Mouse (Mus musculus): Measurements from ENCODE around the gene Ube2o. TPM values are rescaled to one million over a fixed set of nuclear protein-coding genes. Genes with fewer than 3 reads are reported as not detected.

Gene Ube2o
- total and polyA plus RNA-seq, 2 experiments = 2.0 to 7.3 TPM

GRCm38 (mm10) chr11:116538142-116538735 lies 43.0 kb downstream of the Ube2o start:
- no peak overlapping the region for H3K4me3 ChIP-seq (ENCODE audit: insufficient read depth, low read depth, low read length)
- H3K9ac ChIP-seq (ENCODE audit: low read depth, low read length) = no peak overlapping the region
- no peaks in the 10 kb centered on the region for H3K4me1 ChIP-seq (ENCODE audit: control insufficient read depth, insufficient read depth, low read length)
- WGBS = 94% methylated on average over 12 of the region's 12 CpGs
- no peak for DNase-seq (ENCODE audit: extremely low read depth, low read depth, low spot score)
- no peaks in the 10 kb centered on the region for H3K79me2 ChIP-seq (ENCODE audit: control insufficient read depth, insufficient read depth, low read length)
- no peak overlapping the region for H3K27ac ChIP-seq (replicated peaks; ENCODE audit: insufficient read depth, low read depth, low read length)
- no peak for TF ChIP-seq CTCF (IDR thresholded peaks at IDR 0.05; ENCODE audit: low read depth, low read length)
- TF ChIP-seq POLR2A (IDR thresholded peaks at IDR 0.05; ENCODE audit: extremely low read depth, insufficient read depth, low read length) = no peak
- peaks cover 3% of the 10 kb centered on the region; the same call in 1 of the 2 replicates for H3K27me3 ChIP-seq (ENCODE audit: control insufficient read depth, insufficient read depth, low read length)
- H3K36me3 ChIP-seq (ENCODE audit: control insufficient read depth, insufficient read depth, low read length) = no peaks in the 10 kb centered on the region

GRCm38 (mm10) chr11:116537388-116537787 lies 43.9 kb downstream of the Ube2o start:
- peaks cover 12% of the 10 kb centered on the region; the same call in 1 of the 2 replicates for H3K27me3 ChIP-seq (ENCODE audit: control insufficient read depth, insufficient read depth, low read length)
- H3K79me2 ChIP-seq (ENCODE audit: control insufficient read depth, insufficient read depth, low read length) = no peaks in the 10 kb centered on the region
- H3K27ac ChIP-seq (replicated peaks; ENCODE audit: insufficient read depth, low read depth, low read length) = no peak overlapping the region
- H3K4me3 ChIP-seq (ENCODE audit: insufficient read depth, low read depth, low read length) = no peak overlapping the region
- H3K4me1 ChIP-seq (ENCODE audit: control insufficient read depth, insufficient read depth, low read length) = no peaks in the 10 kb centered on the region
- TF ChIP-seq POLR2A (IDR thresholded peaks at IDR 0.05; ENCODE audit: extremely low read depth, insufficient read depth, low read length) = no peak
- TF ChIP-seq CTCF (IDR thresholded peaks at IDR 0.05; ENCODE audit: low read depth, low read length) = no peak
- 87% methylated on average over 5 of the region's 5 CpGs for WGBS
- no peak overlapping the region for H3K9ac ChIP-seq (ENCODE audit: low read depth, low read length)
- H3K36me3 ChIP-seq (ENCODE audit: control insufficient read depth, insufficient read depth, low read length) = no peaks in the 10 kb centered on the region
- no peak for DNase-seq (ENCODE audit: extremely low read depth, low read depth, low spot score)

GRCm38 (mm10) chr11:116536685-116537084 lies 44.6 kb downstream of the Ube2o start:
- Histone ChIP-seq H3K9ac (ENCODE audit: low read depth, low read length) (no peak overlapping the region), H3K27me3 (ENCODE audit: control insufficient read depth, insufficient read depth, low read length) (peaks cover 14% of the 10 kb centered on the region), H3K4me3 (ENCODE audit: insufficient read depth, low read depth, low read length) (no peak overlapping the region), H3K4me1 (ENCODE audit: control insufficient read depth, insufficient read depth, low read length) (no peaks in the 10 kb centered on the region), H3K27ac (replicated peaks; ENCODE audit: insufficient read depth, low read depth, low read length) (no peak overlapping the region), H3K36me3 (ENCODE audit: control insufficient read depth, insufficient read depth, low read length) (no peaks in the 10 kb centered on the region), H3K79me2 (ENCODE audit: control insufficient read depth, insufficient read depth, low read length) (no peaks in the 10 kb centered on the region)
- TF ChIP-seq POLR2A (IDR thresholded peaks at IDR 0.05; ENCODE audit: extremely low read depth, insufficient read depth, low read length) (no peak), CTCF (IDR thresholded peaks at IDR 0.05; ENCODE audit: low read depth, low read length) (no peak)
- DNase-seq (ENCODE audit: extremely low read depth, low read depth, low spot score) = no peak
- WGBS = 89% methylated on average over 7 of the region's 7 CpGs

GRCm38 (mm10) chr11:116534154-116534865 lies 46.9 kb downstream of the Ube2o start:
- DNase-seq (ENCODE audit: extremely low read depth, low read depth, low spot score) = peak; percentile 46
- H3K4me3 ChIP-seq (ENCODE audit: insufficient read depth, low read depth, low read length) = 0 out of 2 replicates have a peak overlapping the region, but pooled peaks have one; percentile 36
- peak; percentile 79 for TF ChIP-seq CTCF (IDR thresholded peaks at IDR 0.05; ENCODE audit: low read depth, low read length)
- no peak for TF ChIP-seq POLR2A (IDR thresholded peaks at IDR 0.05; ENCODE audit: extremely low read depth, insufficient read depth, low read length)
- H3K79me2 ChIP-seq (ENCODE audit: control insufficient read depth, insufficient read depth, low read length) = no peaks in the 10 kb centered on the region
- H3K27ac ChIP-seq (replicated peaks; ENCODE audit: insufficient read depth, low read depth, low read length) = no peak overlapping the region
- WGBS = 16% methylated on average over 20 of the region's 20 CpGs
- H3K4me1 ChIP-seq (ENCODE audit: control insufficient read depth, insufficient read depth, low read length) = no peaks in the 10 kb centered on the region
- peaks cover 18% of the 10 kb centered on the region for H3K27me3 ChIP-seq (ENCODE audit: control insufficient read depth, insufficient read depth, low read length)
- H3K36me3 ChIP-seq (ENCODE audit: control insufficient read depth, insufficient read depth, low read length) = no peaks in the 10 kb centered on the region
- no peak overlapping the region for H3K9ac ChIP-seq (ENCODE audit: low read depth, low read length)

GRCm38 (mm10) chr11:116533341-116534153 lies 47.7 kb downstream of the Ube2o start:
- no peak for DNase-seq (ENCODE audit: extremely low read depth, low read depth, low spot score)
- H3K4me1 ChIP-seq (ENCODE audit: control insufficient read depth, insufficient read depth, low read length) = no peaks in the 10 kb centered on the region
- peak overlapping the region; percentile 36 for H3K4me3 ChIP-seq (ENCODE audit: insufficient read depth, low read depth, low read length)
- no peak overlapping the region for H3K27ac ChIP-seq (replicated peaks; ENCODE audit: insufficient read depth, low read depth, low read length)
- peak overlapping the region; percentile 36; the same call in 1 of the 2 replicates for H3K9ac ChIP-seq (ENCODE audit: low read depth, low read length)
- no peaks in the 10 kb centered on the region for H3K36me3 ChIP-seq (ENCODE audit: control insufficient read depth, insufficient read depth, low read length)
- WGBS = 2% methylated on average over 63 of the region's 63 CpGs
- H3K79me2 ChIP-seq (ENCODE audit: control insufficient read depth, insufficient read depth, low read length) = no peaks in the 10 kb centered on the region
- H3K27me3 ChIP-seq (ENCODE audit: control insufficient read depth, insufficient read depth, low read length) = peaks cover 18% of the 10 kb centered on the region
- TF ChIP-seq CTCF (IDR thresholded peaks at IDR 0.05; ENCODE audit: low read depth, low read length) (no peak), POLR2A (IDR thresholded peaks at IDR 0.05; ENCODE audit: extremely low read depth, insufficient read depth, low read length) (no peak)

All from liver, adult 2 months (tissue).